Mouse (Mus musculus) kidney, postnatal 36 days (tissue): Measurements from ENCODE around the gene Cdr2l.

Source experiments
- DNase-seq, 2 experiments: peaks; one replicate each; pipeline ENCODE4 v3.0.0; 2021 to 2022; ENCODE audit warnings: mixed read lengths in 2 of 2

Cdr2l gene

DNA sequence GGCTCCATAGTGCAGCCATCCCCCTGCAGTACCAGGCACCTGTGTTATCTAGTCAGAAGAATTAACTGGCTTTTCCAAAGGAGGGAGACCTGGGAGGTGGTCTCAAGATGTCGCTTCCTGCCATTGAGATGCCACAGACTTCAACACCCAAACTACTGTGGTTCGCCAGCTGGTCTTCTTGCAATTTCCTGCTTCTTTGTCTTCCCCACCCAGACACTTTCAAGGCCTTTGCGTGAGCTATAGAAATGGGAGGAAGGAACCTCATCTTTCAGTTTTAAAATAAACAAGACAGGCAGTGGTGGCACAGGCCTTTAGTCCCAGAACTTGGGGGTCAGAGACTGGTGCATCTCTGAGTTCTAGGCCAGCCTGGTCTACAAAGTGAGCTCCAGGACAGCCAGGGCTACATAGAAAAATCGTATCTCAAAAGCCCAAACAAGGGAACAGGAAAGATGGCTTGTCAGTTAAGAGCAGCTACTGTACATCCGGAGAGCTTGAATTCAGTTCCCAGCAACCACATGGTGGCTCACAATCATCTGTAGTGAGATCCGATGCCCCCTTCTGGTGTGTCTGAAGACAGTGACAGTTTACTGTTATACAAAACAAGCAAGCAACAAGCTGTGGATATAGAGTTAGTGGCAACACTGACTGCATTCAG, 26.7 kb downstream of the Cdr2l start:
- no peak for DNase-seq

GRCm38 (mm10) chr11:115409556-115409955, 27.8 kb downstream of the Cdr2l start:
- DNase-seq: no peak

DNA sequence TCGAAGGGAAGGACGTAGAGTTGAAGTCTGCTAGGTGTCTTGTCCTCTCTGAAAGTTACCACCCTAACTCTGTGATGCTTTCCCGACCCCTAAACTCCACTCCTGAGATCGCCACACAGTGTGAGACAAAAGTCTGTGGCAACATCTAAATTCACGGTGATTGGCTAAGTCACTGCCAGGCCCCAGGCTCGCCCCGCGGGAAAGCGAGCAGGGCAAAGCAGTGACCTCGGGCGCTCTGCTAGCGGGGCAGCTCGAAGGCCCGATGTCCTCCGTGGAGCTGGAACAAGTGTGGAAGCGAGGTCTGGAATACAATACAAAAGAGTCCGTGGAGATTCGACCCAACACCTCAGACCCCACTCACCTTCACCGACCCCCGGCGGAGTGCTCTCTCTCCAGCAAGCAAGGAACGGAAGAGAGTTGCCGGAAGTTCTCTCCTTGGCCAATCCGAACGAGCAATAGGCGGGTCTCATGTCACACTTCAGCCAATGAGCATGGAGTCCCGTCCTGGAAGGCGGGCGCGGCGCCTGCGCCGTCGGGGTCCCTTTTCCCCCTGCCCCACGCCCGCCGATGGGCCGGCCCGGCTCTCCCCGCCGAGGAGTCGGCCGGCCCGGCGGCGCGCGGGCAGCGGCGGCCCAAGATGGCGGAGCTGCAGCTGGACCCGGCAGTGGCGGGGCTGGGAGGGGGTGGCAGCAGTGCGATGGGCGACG, 38.0 kb downstream of the Cdr2l start, which contains the start of the genes Atp5h and Kctd2:
Atp5h (minus strand) TSS at position 432 of the 707 bp plus-strand sequence.
Kctd2 (plus strand) TSS at position 598 of the 707 bp plus-strand sequence.
- DNase-seq: peak; percentile 95 to 96

DNA sequence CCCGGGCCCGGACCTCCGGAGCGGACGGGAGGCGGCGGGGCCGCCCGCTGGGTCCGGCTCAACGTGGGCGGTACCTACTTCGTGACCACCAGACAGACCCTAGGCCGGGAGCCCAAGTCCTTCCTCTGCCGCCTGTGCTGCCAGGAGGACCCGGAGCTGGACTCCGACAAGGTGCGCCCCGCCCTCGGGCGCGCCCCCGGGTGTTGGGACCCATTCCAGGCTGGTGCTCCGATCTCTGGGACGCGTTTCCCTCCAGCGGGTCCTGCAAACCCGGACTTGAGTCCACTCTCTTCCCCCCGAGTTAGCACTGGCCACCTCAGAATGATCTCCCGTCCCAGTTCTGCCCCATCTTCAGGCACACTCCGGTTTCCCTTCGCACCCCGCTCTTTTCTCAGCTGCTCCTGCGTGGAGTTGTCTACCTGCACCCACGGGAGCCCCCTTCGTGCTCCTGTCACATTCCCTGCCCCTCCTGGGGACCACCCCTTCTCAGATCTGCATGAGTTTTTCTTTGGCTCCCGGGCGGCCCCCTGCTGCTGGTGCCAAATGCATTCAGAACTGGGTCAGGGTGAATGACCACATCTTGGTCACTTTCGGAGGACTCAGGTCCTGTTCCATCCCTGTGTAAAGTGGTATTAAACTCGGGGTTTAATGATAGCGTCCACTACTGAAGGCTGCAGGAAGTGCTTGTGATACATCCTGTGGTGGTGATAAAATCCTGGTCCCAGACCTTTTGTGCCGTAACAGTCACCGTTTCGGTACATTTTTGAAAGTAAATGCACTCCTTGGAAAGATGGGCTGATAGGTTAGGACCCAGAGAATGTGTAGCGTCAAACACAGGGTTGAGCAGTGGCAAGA, 38.8 kb downstream of the Cdr2l start:
- peak; percentile 67 to 83 for DNase-seq

DNA sequence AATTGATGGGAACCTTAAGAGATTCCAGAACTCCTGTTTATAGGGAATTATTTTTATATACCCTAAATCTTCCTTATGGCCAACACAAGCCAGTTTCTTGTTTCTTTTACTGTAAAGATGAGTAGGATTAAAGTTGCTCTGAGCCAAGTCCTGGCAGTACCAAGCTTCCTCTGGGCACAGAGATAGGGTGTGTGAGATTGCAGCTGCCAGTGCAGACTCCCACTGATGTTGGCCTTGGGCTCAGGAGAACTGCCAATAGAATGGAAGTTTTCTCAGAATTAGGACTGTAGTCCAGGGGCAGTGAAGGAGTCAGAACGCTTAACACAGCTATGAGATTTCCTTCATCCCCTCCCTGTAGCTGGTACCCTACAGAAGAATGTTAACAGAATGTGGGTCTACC, 39.6 kb downstream of the Cdr2l start:
- DNase-seq: no peak

GRCm38 (mm10) chr11:115421972-115422371, 40.3 kb downstream of the Cdr2l start:
- no peak for DNase-seq

- DNase-seq: no peak
Observed at GRCm38 (mm10) chr11:115423091-115423490, 41.4 kb downstream of the Cdr2l start.

DNA sequence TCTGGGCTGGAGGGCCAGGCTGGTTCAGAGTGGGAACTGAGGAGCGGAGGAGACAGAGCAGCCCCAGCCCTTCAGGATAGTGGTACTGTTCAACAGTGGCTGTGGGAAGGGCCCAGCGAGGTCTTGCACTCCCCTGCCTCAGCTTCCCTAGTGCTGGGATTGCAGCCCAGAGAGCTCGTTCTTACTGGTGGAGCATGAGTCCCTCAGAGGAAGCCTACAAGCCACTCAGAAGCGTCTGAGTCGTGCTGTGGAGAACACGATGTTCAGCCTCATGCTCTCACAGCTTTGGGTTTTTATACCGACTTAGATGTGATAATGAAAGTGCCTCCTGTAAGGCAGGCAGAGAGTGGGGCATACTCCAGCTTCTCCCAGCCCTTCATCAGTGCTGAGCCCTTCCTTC, 43.0 kb downstream of the Cdr2l start:
- no peak for DNase-seq

DNA sequence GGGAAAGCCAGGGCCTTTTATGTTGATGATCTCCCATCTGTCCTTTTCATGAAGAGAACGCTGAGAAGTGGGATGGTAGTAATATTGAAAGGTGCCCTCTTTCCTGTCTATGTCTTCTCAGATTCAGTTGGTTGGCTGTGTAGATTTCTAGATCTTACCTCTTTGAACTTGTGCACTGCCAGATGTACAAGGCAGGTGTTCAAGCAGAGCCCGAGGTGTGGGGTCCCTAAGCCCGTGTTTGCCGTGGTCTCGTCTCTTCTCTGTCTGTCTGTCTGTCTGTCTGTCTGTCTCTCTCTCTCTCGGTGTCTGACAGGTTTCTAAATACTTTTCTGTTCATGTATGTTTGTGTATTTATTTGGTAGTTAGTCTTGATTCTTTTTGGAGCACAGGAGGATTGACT, 44.0 kb downstream of the Cdr2l start:
- no peak for DNase-seq

DNA sequence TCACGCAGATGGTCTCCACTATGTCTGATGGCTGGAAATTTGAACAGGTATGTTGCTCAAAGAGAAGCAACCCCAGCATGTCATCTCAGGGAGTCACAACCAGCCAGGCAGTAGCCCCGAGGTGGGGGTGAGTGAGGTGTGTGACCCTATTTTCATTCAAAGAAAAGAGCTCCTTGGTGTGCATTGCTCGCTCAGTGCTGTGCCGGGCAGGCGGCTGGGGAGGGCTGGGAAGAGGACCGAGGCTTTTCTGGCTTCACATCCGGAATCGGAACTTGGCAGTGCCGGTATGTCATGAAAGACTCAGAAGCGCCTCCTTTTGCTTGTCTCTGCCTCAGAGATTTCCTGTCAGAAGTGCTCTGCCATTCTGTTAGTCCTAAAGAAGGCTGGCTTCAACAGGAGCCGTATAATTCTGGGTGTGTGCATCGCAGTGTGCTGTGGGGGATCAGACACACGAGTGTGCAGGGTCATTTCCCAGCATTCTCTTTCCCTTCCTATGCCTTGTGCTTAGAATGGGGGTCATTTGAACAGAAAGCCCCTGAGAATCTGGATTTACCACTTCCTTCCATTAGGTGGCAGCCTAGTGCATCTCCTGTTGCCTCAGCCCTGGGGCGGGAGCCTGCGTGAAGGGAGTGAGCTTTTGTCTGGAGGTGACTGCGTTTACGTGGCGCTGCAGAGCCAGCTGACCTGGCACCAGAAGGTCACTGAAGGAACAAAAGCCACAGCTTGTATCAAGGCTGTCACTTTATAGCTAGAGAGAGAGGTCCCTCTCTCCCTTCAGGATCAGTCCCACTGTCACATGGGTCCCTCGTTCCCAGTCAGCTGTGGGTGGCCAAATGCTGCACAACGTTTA, 46.0 kb downstream of the Cdr2l start:
- DNase-seq: peak; percentile 81 to 83

DNA sequence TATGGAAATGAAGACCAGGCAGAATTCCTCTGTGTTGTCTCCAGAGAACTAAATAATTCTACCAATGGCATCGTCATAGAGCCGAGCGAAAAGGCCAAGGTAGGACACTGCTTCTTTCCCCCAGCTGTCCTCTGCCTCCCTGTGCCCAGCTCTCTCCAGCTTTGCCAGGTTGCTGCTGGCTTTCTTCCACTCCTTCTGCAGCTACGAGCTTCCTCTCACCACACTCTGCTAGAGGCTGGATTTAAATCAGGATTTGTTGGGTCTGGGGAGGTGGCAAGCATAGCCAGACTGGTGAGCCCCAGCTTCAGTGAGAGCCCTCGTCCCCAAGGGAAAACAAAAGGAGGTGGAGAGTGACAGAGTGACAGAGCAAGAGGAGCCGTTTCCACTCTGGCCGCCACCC, 47.6 kb downstream of the Cdr2l start:
- no peak for DNase-seq

DNA sequence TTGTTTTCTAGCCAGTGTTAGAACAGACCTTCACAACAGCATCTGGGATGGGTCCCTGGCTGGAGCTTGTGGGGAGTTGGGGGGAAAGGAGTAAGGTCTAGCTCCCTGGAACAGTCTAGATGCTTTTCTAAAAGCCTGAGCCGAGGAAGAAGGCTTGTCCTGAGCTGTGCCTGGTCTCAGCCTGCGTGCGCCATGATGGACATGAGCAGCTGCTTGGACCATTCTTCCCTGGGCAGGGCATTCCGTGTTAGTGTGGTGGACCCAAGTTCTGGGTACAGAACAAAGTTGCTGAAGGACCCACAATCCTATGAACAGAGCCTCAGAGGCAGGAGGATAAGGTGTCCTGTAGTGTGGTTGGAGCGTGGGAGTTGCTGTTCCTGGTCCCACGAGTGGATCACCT, 48.8 kb downstream of the Cdr2l start:
- no peak for DNase-seq

DNA sequence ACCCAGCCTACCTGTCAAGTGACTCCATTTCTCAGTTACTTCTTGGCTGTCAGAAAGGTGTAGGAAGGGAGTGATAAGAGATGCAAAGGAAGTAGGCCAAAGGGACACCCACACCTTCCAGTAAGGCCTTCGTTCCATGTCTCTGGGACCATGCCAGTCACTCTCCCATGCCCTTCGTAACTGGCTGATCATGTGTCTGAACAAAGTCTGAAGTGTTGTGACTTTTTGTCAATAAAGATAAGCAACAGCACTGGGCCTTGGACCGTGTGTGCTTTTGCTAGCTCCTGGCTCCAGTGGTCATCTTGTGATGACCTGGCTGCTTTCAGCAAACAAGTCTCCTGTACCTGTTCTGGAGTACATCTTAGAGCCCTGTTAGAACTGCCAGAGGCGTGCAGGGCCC, 51.1 kb downstream of the Cdr2l start:
- no peak for DNase-seq

- no peak for DNase-seq
Observed at GRCm38 (mm10) chr11:115433342-115433741, 51.6 kb downstream of the Cdr2l start.

- peak in 1 of 2 experiments; percentile 36 for DNase-seq
Observed at GRCm38 (mm10) chr11:115435596-115436337, 54.1 kb downstream of the Cdr2l start.

GRCm38 (mm10) chr11:115437571-115438122, 55.9 kb downstream of the Cdr2l start:
- DNase-seq: no peak

DNA sequence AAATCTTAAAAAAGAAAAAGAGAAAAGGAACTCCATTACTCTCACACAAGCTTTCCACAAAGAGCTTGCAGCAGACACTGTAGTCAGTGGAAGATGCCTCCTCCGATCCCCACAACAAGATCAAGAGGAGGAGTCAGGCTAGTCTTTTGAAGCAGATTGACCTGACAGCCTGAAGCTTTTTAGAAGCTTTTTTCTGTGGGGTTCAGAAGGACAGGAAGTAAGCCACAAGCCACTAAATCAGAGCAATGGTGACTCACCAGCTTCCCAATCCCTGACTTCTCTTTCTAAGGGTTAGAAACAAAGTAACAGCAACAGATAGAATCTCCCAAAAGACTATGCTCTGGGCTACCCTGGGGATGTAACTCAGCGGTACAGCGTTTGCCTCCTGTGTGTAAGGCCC, 57.6 kb downstream of the Cdr2l start:
- no peak for DNase-seq

DNA sequence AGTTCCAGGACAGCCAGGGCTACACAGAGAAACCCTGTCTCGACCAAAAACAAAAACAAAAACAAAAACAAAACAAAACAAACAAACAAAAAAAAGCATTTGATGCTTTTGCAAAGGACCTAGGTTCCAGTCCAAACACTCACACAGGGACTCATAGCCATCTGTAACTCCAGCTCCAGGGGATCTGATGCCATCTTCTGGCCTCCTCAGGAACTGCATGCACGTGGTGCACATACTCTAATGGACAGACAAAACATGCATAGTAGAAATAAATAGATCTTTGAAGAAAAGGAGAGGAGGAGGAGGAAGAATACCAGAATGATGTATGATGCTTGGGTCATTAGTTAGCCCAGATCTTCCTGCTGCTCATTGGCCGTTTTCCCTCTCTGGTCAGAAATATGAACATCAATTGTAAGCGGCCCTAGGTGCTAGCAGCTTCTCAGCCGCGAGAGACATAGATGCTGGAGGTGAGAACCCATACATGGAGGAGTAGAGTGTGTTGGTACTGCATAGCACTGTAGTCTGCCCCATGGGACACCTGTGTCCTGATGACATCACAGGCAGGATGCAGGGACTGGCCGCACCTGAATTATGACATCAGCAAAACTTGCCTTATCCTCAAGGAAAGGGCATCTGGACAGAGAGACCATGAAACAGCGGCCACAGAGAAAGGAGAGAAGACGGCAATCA, 58.3 kb downstream of the Cdr2l start, which contains the start of gene Trim80:
Trim80 (plus strand) TSS at position 640 of the 690 bp plus-strand sequence.
- no peak for DNase-seq

DNA sequence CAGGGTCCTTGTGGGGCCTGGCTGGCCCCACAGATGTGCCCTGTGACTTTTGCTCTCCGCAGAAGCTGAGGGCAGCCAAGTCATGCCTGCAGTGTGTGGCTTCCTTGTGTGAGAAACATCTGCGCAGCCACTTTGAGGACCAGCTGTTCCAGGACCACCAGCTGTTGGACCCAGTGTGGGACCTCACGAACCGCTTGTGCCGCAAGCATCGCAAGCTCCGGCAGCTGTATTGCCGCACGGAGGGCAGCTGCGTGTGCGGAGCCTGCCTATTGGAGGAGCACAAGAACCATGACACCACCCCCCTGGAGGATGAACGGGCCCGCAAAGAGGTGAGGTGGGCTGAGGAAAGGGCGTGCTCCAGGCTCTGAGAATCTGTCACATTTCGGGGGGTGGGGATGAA, 59.7 kb downstream of the Cdr2l start:
- no peak for DNase-seq
